Mouse (Mus musculus) ES-E14 (cell line): ENCODE results near the gene Inpp5b. TPM values are rescaled to one million over a fixed set of nuclear protein-coding genes. Genes with fewer than 3 reads are reported as not detected.

Experiments
- DNase-seq: peaks from one replicate; pipeline ENCODE4 v3.0.0-alpha.2; 2013; ENCODE audit warnings: low read depth, low spot score
- H3K27ac ChIP-seq: 2 replicates; pipeline ENCODE4 v1.5.1; 2012; ENCODE audit warnings: low read depth, mild to moderate bottlenecking, low read length, moderate library complexity, mixed read lengths; ENCODE audit not compliant: poor library complexity, insufficient read depth, severe bottlenecking
- H3K36me3 ChIP-seq: 2 replicates; pipeline ENCODE4 v1.6.1; 2012; ENCODE audit warnings: mild to moderate bottlenecking, low read length, moderate library complexity, mixed read lengths; ENCODE audit not compliant: control insufficient read depth, poor library complexity, insufficient read depth, severe bottlenecking
- H3K4me1 ChIP-seq, 2 experiments: fragments of 150-350 bp in 1 of 2; sonication (generic) in 1 of 2; 2 replicates each; pipeline ENCODE4 v1.6.1; 2012; ENCODE audit warnings: low read length in 2 of 2, mild to moderate bottlenecking in 1 of 2, mixed read lengths in 1 of 2; ENCODE audit not compliant: control insufficient read depth in 2 of 2, insufficient read depth in 2 of 2, poor library complexity in 1 of 2
- H3K4me3 ChIP-seq, 2 experiments: fragments of 150-350 bp in 1 of 2; sonication (generic) in 1 of 2; 2 replicates each; pipeline ENCODE4 v1.5.1; 2012; ENCODE audit warnings: low read length in 2 of 2, low read depth in 1 of 2, mild to moderate bottlenecking in 1 of 2, mixed read lengths in 1 of 2; ENCODE audit not compliant: insufficient read depth in 1 of 2, poor library complexity in 1 of 2, severe bottlenecking in 1 of 2
- H3K9ac ChIP-seq: 2 replicates; pipeline ENCODE4 v1.6.1; 2012; ENCODE audit warnings: low read depth, mild to moderate bottlenecking, low read length, mixed read lengths; ENCODE audit not compliant: poor library complexity, insufficient read depth, severe bottlenecking
- H3K9me3 ChIP-seq: fragments of 150-350 bp; sonication (generic); 2 replicates; pipeline ENCODE4 v1.6.1; 2012; ENCODE audit warnings: low read depth, mild to moderate bottlenecking, low read length; ENCODE audit not compliant: control insufficient read depth, insufficient read depth
- CHD2 ChIP-seq: IDR thresholded peaks from 2 replicates; pipeline ENCODE4 v1.6.1; 2014; ENCODE audit warnings: mild to moderate bottlenecking, low read depth, low read length, inconsistent platforms
- HCFC1 ChIP-seq: IDR thresholded peaks from 2 replicates; pipeline ENCODE4 v1.6.1; 2012; ENCODE audit warnings: low read length, inconsistent platforms, borderline replicate concordance; ENCODE audit not compliant: insufficient read depth
- MAFK ChIP-seq: IDR thresholded peaks from 2 replicates; pipeline ENCODE4 v1.6.1; 2014; ENCODE audit warnings: mild to moderate bottlenecking, low read depth, low read length, inconsistent platforms; ENCODE audit not compliant: insufficient read depth
- ZC3H11A ChIP-seq: IDR thresholded peaks from 2 replicates; pipeline ENCODE4 v1.6.1; 2012; ENCODE audit warnings: low read depth, mild to moderate bottlenecking, inconsistent platforms, low read length, borderline replicate concordance
- ZNF384 ChIP-seq: IDR thresholded peaks from 2 replicates; pipeline ENCODE4 v1.6.1; 2012; ENCODE audit warnings: low read depth, low read length, inconsistent platforms
- in situ Hi-C, 2 experiments: fragments of 600-800 bp; cut with MboI; formaldehyde crosslinking; loops; one replicate each; pipeline ENCODE4 v1.15.1; 2025; ENCODE audit warnings: low sequenced_read_pairs in 2 of 2, inconsistent platforms in 1 of 2; ENCODE audit not compliant: unreplicated experiment in 2 of 2
- total RNA-seq: library from RNA; depleted of rRNA; stranded (reverse); fragments of 300-350 nt; gene quantifications from 2 replicates; pipeline ENCODE4 v1.2.3, GENCODE M21; 2012

Gene Inpp5b
- total RNA-seq, 1 experiment: 14.0 TPM

DNA sequence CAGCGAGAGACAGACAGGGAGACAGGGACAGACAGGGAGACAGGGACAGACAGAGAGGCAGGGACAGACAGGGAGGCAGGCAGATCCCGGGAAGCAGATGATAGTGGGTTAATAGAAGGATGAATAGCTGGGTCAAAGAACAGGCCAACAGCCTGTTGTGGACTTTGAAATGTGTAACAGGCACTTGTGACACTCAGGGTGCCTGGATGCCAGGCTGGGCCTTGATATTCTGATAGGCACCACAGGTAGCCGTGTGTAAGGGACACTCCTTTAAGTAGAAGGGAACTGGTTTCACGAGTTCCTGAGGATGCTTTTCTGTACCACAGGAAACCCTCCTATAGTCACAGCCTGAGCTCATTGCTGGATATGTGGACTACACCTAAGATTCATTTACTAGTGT, 48.4 kb downstream of the Inpp5b start:
- H3K4me3 ChIP-seq: no peak overlapping the region
- peaks cover 20% of the 10 kb centered on the region; the same call in 1 of the 2 replicates for H3K36me3 ChIP-seq
- H3K9ac ChIP-seq: no peak overlapping the region
- no peak for DNase-seq
- no peaks in the 10 kb centered on the region for H3K9me3 ChIP-seq
- in situ Hi-C loops: no loop called here
- no peaks in the 10 kb centered on the region for H3K4me1 ChIP-seq
- no peak overlapping the region for H3K27ac ChIP-seq
- TF ChIP-seq ZC3H11A (no peak), CHD2 (no peak), HCFC1 (no peak), ZNF384 (no peak)

DNA sequence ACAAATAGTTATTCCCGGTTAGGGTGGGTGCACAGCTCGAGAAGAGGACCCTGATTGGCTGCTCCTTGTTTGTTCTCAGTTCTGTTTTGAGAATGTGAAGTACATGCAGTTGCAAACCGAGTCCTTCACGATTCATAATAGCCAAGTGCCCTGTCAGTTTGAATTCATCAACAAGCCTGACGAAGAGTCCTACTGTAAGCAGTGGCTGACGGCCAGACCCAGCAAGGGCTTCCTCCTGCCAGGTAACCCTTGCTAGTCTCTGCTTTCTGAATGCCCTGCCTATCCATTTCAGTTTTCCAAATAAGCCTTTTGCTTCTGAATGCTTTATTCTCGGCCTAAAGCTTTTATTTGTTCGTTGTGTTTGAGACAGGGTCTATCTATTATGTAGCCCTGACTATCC, 50.5 kb downstream of the Inpp5b start:
- Histone ChIP-seq H3K36me3 (peaks cover 12% of the 10 kb centered on the region; the same call in 1 of the 2 replicates), H3K9me3 (no peaks in the 10 kb centered on the region), H3K9ac (no peak overlapping the region), H3K4me1 (no peaks in the 10 kb centered on the region), H3K4me3 (no peak overlapping the region), H3K27ac (no peak overlapping the region)
- TF ChIP-seq MAFK: no peak
- no peak for TF ChIP-seq CHD2
- TF ChIP-seq ZC3H11A: no peak
- TF ChIP-seq HCFC1: no peak
- TF ChIP-seq ZNF384: no peak
- in situ Hi-C loops: no loop called here
- DNase-seq: no peak

DNA sequence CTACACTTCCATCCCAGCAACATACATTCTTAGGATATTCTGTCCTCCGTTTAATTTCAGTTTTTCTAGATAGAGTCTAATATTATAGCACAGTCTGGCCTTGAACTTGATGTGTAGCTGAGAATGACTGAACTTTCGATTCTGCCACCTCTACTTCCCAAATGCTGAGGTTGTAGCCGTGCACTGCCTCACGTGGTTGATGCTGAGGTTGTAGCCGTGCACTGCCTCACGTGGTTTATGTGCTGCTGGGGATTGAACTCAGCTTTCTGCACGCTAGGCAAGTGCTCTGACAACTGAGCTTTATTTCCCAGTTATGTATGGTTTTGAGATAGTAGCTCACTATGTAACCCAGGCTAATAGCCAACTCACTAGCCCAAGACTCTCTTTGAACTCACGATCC, 54.5 kb downstream of the Inpp5b start:
- peaks cover 7% of the 10 kb centered on the region; the same call in 1 of the 2 replicates for H3K36me3 ChIP-seq

DNA sequence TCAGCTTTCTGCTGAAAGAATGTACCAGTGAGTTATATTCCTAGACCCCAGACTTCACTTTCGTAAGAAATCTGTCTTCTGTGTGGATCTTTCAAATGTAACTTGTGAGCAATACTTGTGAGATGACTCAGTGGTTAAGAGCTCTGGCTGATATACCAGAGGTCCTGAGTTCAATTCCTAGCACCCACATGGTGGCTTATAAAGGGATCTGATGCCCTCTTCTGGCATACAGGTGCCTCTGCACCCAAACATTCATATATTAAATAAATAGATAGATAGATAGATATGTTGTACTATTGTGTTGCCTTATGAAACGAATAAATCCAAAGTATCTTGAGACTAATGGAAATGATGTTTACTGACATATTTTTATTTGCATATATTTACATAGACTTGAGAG, 55.3 kb downstream of the Inpp5b start:
- Histone ChIP-seq H3K4me3 (no peak overlapping the region), H3K27ac (no peak overlapping the region), H3K36me3 (peaks cover 7% of the 10 kb centered on the region; the same call in 1 of the 2 replicates), H3K9me3 (no peaks in the 10 kb centered on the region), H3K9ac (no peak overlapping the region), H3K4me1 (peaks cover 0 to 1% of the 10 kb centered on the region in 2 experiments; a peak in 2 of 4 replicates)
- DNase-seq: no peak
- TF ChIP-seq ZNF384 (no peak), HCFC1 (no peak), MAFK (no peak), ZC3H11A (no peak), CHD2 (no peak)
- in situ Hi-C loops: no loop called here

More for the DNA sequence above, 54.5 kb downstream of the Inpp5b start:
- in situ Hi-C loops: no loop called here
- H3K4me1 ChIP-seq: no peaks in the 10 kb centered on the region; a peak in 1 of 4 replicates
- no peak overlapping the region for H3K27ac ChIP-seq
- no peak for DNase-seq
- no peak overlapping the region for H3K4me3 ChIP-seq
- no peaks in the 10 kb centered on the region for H3K9me3 ChIP-seq
- no peak for TF ChIP-seq ZC3H11A
- TF ChIP-seq HCFC1: no peak
- TF ChIP-seq CHD2: no peak
- no peak for TF ChIP-seq MAFK
- no peak for TF ChIP-seq ZNF384
- H3K9ac ChIP-seq: no peak overlapping the region

DNA sequence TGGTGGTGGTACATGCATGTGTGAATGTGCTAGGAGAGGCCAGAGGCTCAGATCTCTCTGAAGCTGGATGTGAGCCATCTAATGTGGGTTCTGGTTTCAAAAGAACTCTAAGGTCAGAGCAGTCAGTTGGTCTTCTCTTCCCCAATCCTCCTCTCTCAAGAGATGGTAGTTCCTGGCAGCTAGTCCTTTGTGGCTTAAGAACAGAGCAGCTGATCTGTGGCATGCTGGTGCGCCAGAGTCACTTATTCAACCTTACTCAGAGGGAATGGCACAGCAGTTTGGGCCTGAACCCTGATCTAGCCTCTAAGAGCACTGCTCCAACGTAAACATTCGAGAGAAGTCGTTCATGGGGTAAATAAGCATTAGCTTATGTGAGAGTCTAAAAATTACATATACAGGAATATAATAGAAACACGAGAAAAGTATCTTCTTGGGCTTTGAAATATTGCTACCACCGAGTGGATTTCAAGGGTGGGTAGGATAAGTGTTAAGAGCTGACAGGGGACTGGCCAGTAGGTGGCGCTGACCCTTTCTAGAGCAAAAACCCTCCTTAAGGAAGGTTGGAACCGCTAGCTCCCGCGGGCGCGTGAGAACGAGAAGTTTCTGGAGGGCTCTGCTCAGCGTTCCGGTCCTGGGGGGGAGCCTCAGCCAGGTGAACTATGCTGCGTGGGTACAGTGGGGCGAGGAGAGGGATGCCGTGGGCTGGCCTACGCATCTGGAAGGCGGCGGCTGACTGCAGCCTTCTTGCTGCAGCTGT, 60.1 kb downstream of the Inpp5b start, which contains the start of gene Mtf1:
TSS of gene Mtf1 (plus strand) at position 553 of the 757 bp plus-strand sequence.
- TF ChIP-seq ZNF384 (no peak), HCFC1 (no peak), MAFK (no peak)
- Histone ChIP-seq H3K27ac (peak within 1 kb of the TSS; percentile 91), H3K4me1 (peaks cover 0 to 1% of the 10 kb centered on the region in 2 experiments; a peak in 3 of 4 replicates), H3K36me3 (peaks cover 10% of the 10 kb centered on the region), H3K9me3 (no peaks in the 10 kb centered on the region), H3K9ac (peak within 1 kb of the TSS; percentile 96), H3K4me3 (peak within 1 kb of the TSS; percentile 95 to 99)
- in situ Hi-C loops: no loop called here
- DNase-seq: peak; percentile 91
